Mouse (Mus musculus) left cerebral cortex, postnatal 14 days (tissue): ENCODE data around the gene Pdhx. TPM values are rescaled to one million over a fixed set of nuclear protein-coding genes. Genes with fewer than 3 reads are reported as not detected.

Experiments
- DNase-seq, 2 experiments: peaks; one replicate each; pipeline ENCODE4 v3.0.0; 2021 to 2022; ENCODE audit warnings: low spot score in 2 of 2, mixed read lengths in 1 of 2
- intact Hi-C: fragments of 180-260 bp; cut with DNase I; formaldehyde crosslinking; loops from one replicate; pipeline ENCODE4 v1.15.1; 2025
- total RNA-seq, 2 experiments: library from RNA; stranded (reverse); gene quantifications; 2 replicates each; pipeline ENCODE4 v1.2.3; 2021

The Pdhx gene
- total RNA-seq, 2 experiments from 2014 or later, result 72.6 to 75.9 TPM

GRCm38 (mm10) chr2:102999153-102999575 lies 74.1 kb downstream of the Pdhx start:
- no peak for DNase-seq
- intact Hi-C loops, result no loop called here

- intact Hi-C loops, result no loop called here
- DNase-seq, result no peak
Measured at GRCm38 (mm10) chr2:102998356-102998755, 75.0 kb downstream of the Pdhx start.

GRCm38 (mm10) chr2:102997874-102998273 lies 75.4 kb downstream of the Pdhx start:
- no peak for DNase-seq
- intact Hi-C loops, result no loop called here

- intact Hi-C loops, result no loop called here
- no peak for DNase-seq
Measured at GRCm38 (mm10) chr2:102993841-102994607, 79.3 kb downstream of the Pdhx start.

GRCm38 (mm10) chr2:102992405-102992804 lies 80.9 kb downstream of the Pdhx start:
- DNase-seq, result no peak
- intact Hi-C loops, result no loop called here

GRCm38 (mm10) chr2:102990301-102990702 lies 83.0 kb downstream of the Pdhx start:
- intact Hi-C loops, result no loop called here
- DNase-seq, result peak; percentile 58 to 71

- intact Hi-C loops, result no loop called here
- DNase-seq, result no peak
Measured at GRCm38 (mm10) chr2:102989446-102989845, 83.9 kb downstream of the Pdhx start.

- no peak for DNase-seq
- intact Hi-C loops, result no loop called here
Measured at GRCm38 (mm10) chr2:102987708-102988010, 85.7 kb downstream of the Pdhx start.

GRCm38 (mm10) chr2:102986964-102987707 lies 86.2 kb downstream of the Pdhx start:
- intact Hi-C loops, result no loop called here
- DNase-seq, result no peak

- intact Hi-C loops, result no loop called here
- DNase-seq, result no peak
Measured at GRCm38 (mm10) chr2:102986424-102986823, 86.9 kb downstream of the Pdhx start.

GRCm38 (mm10) chr2:102982822-102983221 lies 90.5 kb downstream of the Pdhx start:
- intact Hi-C loops, result no loop called here
- no peak for DNase-seq

- intact Hi-C loops, result no loop called here
- no peak for DNase-seq
Measured at GRCm38 (mm10) chr2:102981446-102982314, 91.6 kb downstream of the Pdhx start.

GRCm38 (mm10) chr2:102980870-102981269 lies 92.4 kb downstream of the Pdhx start:
- intact Hi-C loops, result no loop called here
- no peak for DNase-seq

- intact Hi-C loops, result no loop called here
- no peak for DNase-seq
Measured at GRCm38 (mm10) chr2:102979519-102979918, 93.8 kb downstream of the Pdhx start.

- intact Hi-C loops, result no loop called here
- no peak for DNase-seq
Measured at GRCm38 (mm10) chr2:102979112-102979511, 94.2 kb downstream of the Pdhx start.

- no peak for DNase-seq
- intact Hi-C loops, result no loop called here
Measured at GRCm38 (mm10) chr2:102975358-102975945, 97.9 kb downstream of the Pdhx start.

GRCm38 (mm10) chr2:102973115-102973514 lies 100.2 kb downstream of the Pdhx start:
- no peak for DNase-seq
- intact Hi-C loops, result no loop called here

GRCm38 (mm10) chr2:102972575-102972974 lies 100.7 kb downstream of the Pdhx start:
- no peak for DNase-seq
- intact Hi-C loops, result no loop called here

GRCm38 (mm10) chr2:102971951-102972350 lies 101.4 kb downstream of the Pdhx start:
- no peak for DNase-seq
- intact Hi-C loops, result no loop called here
